19 mouse cellular contexts compared by ENCODE assay signal in the genomic region with DNA sequence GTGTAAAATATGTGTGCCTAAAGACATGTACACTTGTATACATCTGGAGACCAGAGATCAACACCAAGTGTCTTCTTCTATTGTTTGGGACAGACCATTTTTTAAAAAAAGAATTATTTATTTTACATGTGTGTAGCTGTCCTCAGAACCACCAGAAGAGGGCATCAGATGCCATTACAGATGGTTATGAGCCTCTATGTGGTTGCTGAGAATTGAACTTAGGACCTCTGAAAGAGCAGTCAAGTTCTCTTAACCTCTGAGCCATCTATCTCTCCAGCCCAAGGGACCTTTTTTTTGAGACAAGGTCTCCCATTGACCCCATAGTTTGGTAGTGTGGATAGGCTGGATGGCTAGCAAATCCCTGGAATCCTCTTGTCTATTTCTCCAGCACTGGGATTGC. TPM values are rescaled to one million over a fixed set of nuclear protein-coding genes. Genes with fewer than 3 reads are reported as not detected.
"Had no signal": no experiment of that assay in that cellular context is flagged by ENCODE, and none has a peak within 500 bp of the region (broad histone marks: within the 10 kb centered on the region; RNA-seq: fewer than 3 reads in every experiment).

No protein-coding gene starts in this region.

- DNase-seq: kidney, adult 8-10 months; kidney, postnatal 4 days; lung, embryonic 14.5 days; lung, postnatal 10 days; retina, postnatal 1 day; right cerebral cortex, postnatal 4 days; spleen, adult 18-20 months; thymus, postnatal 36 days had no signal

- H3K9ac ChIP-seq: limb, embryonic 15.5 days; liver, embryonic 15.5 days; lung, embryonic 14.5 days; midbrain, embryonic 15.5 days; neural tube, embryonic 12.5 days; stomach, embryonic 15.5 days had no signal

- ATAC-seq: midbrain, embryonic 15.5 days had no signal

- H3K36me3 ChIP-seq: limb, embryonic 15.5 days; liver, embryonic 15.5 days; midbrain, embryonic 15.5 days; neural tube, embryonic 12.5 days; stomach, embryonic 15.5 days had no signal

- H3K4me2 ChIP-seq: limb, embryonic 15.5 days; liver, embryonic 15.5 days; lung, embryonic 14.5 days; midbrain, embryonic 11.5 days; midbrain, embryonic 15.5 days; neural tube, embryonic 12.5 days; stomach, embryonic 15.5 days had no signal

- H3K4me1 ChIP-seq: limb, embryonic 15.5 days; liver, embryonic 15.5 days; midbrain, embryonic 15.5 days; neural tube, embryonic 12.5 days; stomach, embryonic 15.5 days had no signal

- H3K9me3 ChIP-seq: limb, embryonic 15.5 days; liver, embryonic 15.5 days; megakaryocyte, embryonic 14.5 days; midbrain, embryonic 15.5 days; neural tube, embryonic 12.5 days; stomach, embryonic 15.5 days had no signal

- H3K27ac ChIP-seq: left cerebral cortex, adult 2 months; limb, embryonic 15.5 days; liver, embryonic 15.5 days; macrophage; midbrain, embryonic 15.5 days; neural tube, embryonic 12.5 days; stomach, embryonic 15.5 days had no signal

- H3K27me3 ChIP-seq: limb, embryonic 15.5 days; liver, embryonic 15.5 days; megakaryocyte, embryonic 14.5 days; midbrain, embryonic 15.5 days; neural tube, embryonic 12.5 days; stomach, embryonic 15.5 days had no signal

- H3K4me3 ChIP-seq: left cerebral cortex, adult 2 months; limb, embryonic 15.5 days; liver, embryonic 15.5 days; megakaryocyte, embryonic 14.5 days; midbrain, embryonic 15.5 days; neural tube, embryonic 12.5 days; stomach, embryonic 15.5 days had no signal

RNA-seq across cellular contexts. Expression of gene Cth, which starts 33.1 kb away (rescaled TPM):
- total RNA-seq: monocyte, adult 5-6 weeks; neutrophil, adult 5-6 weeks had no signal
- polyA plus RNA-seq: macrophage had no signal
